Mouse (Mus musculus) CD4-positive, CD25-positive, alpha-beta regulatory T cell, adult 4 months (primary cell): ENCODE results near the gene Cacna2d3. TPM values are rescaled to one million over a fixed set of nuclear protein-coding genes. Genes with fewer than 3 reads are reported as not detected.

Experiments
- ATAC-seq: one replicate; pipeline ENCODE4 v1.8.0; 2017
- polyA plus RNA-seq, 2 experiments: library from polyadenylated mRNA; unstranded; fragments of 100-300 nt; shearing (Covaris generic); gene quantifications; one replicate each; pipeline ENCODE4 v1.2.1; 2017

Cacna2d3 gene
- polyA plus RNA-seq, 2 experiments from 2014 or later: not detected

DNA sequence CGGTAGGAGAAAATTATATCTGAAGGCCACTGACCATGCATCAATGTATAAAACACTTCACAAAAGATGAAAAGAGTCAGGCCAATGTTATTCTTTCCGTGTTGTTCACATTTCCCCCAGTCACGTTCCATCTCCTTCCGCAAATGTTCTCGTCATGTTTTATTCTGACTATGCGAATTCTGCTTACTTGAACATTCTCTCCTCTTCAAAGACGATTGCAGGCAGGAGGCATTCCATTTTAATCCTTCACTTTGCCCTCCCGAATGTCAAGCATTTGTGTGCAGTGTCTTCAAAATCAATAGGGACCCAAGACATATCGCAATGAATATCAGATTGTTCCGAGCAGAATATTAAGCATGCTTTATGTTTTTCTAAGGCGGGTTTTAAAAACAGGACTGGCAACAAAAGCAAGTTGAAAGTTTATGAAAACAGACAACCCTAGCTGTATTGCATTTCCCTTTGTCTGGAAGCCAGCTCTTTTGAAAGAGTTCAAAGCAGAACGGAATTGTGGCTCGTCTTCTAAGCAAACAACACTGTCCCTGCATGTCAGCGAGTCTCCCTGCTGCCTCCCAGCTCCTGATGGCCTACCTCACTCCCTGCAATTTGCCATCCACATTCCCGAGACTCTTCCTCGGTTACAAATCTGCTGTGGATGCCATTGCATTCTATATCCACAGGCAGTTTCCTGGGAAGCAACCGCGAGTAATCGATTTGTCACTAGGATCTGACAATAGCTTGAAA is 492.5 kb downstream of the Cacna2d3 start:
- no peak for ATAC-seq

DNA sequence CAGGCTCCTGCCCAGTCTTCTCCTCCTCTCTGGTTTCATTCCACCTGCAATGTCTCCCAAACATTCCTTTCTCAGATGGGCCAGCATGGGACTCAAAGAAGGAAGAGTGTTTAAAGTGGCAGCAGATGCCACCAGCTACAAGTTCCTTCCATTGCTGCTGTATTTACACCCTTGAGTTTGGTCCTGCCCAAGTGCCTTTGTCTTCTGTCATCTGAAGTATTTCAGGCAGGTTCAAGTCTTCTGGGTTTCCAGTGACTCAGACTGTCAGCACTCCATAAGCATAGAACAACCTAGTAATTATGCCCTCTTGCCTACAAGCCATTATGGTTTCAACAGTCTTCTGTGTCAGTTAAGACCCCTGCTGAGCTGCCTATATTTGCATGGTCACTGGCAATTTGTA is 493.2 kb downstream of the Cacna2d3 start:
- no peak for ATAC-seq

DNA sequence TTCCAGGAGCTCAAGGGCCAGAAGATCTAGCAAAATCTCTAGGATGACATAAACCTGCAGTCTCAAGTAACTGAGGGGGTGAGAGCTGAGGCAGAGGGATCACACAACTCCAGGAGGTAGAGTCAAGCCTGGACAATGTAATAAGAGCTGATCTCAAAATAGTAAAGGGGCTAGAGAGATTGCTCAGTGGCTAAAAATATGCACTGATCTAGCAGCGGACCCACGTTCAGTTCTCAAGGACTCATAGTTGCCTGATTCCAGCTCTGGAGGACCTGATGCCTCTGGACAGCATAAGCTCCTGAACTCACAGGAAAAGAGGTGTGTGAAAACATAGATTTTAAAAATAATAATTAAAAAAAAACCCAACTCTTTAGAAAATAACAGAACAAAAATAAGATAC is 493.7 kb downstream of the Cacna2d3 start:
- no peak for ATAC-seq

DNA sequence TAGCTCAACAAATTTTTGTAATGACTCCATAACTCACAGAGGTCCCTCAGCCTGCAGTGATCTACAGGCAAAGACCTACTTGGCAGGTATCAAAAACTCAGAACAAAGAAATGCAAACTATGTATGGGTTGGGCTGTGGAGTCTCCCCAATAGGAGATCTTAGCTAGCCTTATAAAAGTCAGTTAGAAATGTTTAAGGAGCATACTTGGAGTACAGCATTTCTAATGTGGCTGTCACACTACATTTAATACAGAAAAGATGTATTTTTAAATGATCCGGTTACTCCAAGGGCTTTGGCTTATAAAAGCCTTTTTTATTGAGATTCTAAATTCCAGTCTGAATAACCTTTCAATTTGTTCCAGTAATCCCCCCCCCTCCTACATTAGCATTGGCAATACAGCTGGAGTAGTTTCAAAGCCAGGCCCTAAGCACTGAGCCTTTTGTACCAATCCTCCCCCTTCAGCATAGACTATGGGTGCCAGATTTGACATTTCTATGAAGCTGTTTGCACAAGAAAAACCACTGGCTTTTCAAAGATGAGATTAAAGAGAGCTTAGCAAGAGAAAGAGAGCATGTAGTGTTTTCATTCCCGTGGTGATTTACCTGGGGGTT is 495.8 kb downstream of the Cacna2d3 start:
- no peak for ATAC-seq

DNA sequence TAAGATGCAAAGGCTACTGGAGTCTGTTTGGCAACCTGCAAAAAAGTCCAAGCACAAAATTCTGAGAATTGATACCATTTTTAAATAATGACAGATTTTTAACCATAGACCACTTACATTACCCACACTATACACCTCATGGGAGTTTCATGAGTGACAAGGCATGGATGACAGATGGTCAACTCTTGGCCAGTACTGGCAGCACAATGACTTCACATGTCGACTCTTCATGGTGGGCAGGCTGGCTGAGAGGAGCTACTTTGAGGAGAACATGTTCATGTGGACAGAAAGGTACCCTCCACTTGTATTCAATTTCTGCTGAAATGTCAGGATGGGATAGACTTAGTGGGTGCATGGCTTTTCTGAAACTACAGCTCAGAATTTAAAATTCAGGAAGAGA is 498.7 kb downstream of the Cacna2d3 start:
- no peak for ATAC-seq

DNA sequence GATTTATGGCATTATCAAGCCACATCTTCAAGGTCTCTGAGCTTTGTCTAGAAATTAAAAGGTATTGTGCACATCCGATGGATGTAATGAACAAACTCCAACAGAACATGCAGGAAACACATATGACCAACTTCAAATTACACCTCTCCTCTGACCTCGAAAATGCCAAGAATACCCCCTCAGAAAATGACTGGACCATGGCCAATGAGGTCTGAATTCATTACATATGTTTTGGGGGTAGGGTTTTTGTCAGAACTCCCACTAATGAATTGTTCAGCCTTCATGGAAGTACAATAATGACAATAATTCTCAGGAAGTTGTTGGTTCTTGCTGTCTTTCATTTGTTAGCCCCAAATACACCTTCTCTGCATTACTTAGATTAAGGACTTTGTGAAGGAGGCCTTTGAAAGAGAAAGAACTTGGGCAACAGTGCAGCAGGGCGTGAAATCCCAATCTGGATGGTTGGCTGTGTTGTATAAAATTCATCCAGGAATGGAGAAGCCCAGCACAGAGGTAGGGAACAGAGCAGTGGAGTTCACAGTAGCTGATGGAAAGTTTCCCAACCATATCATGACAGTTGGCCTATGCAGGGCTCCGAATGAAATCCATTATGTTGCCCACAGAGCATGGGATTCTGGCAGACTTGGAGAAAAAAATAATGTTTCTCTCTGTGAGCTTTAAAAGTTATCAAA is 499.3 kb downstream of the Cacna2d3 start:
- no peak for ATAC-seq

DNA sequence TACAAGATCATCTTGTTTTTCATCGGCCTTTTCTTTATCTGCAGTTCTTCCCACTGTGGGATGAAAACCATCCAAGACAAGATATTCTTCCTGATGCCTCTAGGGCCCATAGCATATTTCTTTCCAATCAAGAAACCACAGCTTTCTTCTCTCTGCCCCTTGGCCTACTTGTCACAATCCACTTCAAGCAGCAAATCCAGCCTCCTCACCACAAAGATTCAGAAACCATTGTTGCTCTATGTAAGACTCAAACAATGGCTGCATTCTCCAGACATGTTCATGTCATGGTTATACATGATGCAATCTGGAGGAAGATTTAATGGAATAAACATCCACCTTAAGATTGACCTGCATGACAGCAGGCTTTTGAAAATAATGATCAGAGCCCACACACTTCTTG is 505.6 kb downstream of the Cacna2d3 start:
- ATAC-seq: no peak

DNA sequence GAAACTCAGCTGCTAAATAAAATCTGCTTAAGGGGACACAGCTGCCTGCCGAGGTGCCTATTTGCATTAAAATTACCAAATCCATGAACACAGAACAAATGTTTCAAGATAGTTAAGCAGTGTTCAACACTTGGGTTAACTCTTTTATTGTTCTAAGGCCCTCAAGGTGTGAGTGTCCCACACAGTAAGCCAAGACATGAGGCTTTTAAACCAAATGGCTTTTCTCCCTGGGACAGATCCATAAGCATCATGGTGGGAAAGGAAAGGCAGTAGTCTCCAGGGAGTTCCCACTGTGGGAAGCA is 516.7 kb downstream of the Cacna2d3 start:
- no peak for ATAC-seq

DNA sequence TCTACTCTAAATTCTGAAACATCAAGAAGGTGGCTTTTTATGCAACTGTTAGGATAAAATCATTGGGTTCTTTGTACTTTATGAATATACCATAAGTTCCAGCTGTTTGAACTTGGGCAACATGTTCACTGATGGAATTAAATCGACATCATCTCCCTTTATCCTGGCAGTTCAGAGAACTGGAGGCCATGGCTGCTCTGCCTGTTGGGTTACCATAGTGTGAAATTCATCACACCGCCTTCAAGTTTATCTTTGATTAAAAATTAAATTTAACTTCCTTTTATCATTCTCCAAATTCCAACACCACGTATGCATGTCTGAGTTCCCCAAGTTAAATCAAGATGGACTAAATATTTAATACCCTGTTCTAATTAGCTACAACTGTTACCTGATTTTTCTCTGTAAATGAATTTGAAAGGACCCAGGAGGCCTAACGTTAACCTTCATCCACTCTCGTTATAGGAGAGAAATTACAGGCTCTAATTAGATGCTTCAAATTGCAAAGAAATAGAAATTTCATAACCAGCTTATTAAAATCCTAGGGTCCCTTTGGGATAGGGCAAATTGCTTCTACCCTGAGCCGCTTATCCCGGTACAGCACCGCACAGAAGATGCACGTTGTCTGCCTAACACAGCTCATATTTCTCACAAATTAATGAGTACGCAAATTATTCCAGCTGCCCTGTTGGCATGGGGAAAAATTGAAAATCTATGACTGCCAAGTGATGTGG is 517.3 kb downstream of the Cacna2d3 start:
- ATAC-seq: no peak

DNA sequence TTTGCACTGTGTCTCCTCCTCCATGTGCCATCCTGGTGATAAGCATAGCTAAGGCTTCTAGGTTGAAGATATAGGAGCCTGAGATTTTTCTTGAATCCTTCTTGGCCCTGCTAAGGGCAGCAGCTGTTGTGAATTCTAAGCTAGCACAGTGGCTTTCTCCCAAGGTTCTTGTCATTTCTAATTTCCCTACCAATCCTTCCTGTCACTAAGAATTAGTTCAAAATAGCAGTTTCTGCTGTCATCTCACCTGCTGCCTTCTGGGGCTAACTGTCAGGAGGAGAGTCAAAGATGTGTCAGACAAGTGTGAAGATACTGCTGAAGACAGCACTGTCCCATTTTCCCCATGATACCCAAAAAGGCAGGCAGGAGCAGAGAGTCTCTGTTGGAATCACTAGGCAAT is 525.5 kb downstream of the Cacna2d3 start:
- no peak for ATAC-seq

DNA sequence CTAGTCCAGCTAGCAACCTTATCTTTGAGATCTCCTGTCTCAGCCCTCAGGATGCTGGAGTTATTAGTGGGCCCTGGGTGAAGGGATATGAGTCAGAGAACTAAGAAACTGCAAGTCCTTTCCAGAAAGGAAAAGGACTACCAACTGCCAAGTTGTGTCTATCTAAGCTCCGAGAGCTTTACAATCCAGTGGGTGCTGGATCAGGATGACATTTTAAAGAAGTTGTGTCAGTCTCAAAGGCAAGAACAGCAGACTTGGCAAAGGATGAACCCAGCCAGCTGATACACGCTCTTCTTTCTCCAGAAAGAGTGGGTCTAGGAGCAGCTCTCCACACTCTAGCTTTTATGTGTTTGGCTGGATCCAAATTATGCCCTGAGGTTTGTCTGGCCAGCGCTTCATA is 530.2 kb downstream of the Cacna2d3 start:
- ATAC-seq: no peak

DNA sequence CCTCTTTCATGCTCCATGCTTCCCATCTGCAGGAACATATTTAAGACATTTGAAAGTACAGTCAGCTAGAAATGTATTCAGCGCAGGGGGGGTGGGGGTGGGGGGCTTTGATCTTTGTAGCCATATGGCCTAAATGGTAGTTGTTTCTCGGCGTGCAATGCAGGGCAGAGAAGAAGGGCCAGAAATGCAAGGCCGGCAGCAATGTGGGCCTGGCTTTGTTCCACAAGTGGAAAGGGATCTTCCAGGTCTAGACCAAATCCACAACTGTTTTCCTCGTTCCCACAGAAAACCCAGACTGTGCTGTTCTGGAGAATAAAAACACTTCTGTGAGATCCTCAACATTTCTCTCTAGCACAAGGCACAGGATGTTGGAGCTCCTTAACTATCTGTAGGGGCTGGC is 537.9 kb downstream of the Cacna2d3 start:
- no peak for ATAC-seq

DNA sequence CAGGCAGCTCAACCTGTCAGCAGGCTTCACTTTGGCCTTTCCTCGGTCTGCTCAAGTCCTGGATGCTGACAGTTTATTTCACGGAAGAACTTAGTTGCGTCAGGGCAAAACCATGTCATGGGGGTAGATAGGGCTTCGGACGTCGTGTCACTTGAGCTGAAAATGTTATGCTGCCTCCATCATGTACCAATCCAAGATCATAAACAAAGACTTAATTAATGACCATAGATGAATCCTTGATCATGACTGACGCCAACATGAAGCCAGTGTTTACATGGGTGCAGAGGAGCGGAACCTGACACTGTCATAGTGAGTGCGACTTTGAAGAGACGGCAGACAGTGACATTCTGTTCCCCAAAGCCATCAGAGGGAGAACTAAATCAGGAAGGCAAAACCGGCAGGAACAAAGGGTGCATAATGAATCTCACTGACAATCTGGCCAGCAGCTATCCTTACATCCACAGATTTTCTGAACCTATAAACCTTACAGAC is 542.2 kb downstream of the Cacna2d3 start:
- no peak for ATAC-seq

DNA sequence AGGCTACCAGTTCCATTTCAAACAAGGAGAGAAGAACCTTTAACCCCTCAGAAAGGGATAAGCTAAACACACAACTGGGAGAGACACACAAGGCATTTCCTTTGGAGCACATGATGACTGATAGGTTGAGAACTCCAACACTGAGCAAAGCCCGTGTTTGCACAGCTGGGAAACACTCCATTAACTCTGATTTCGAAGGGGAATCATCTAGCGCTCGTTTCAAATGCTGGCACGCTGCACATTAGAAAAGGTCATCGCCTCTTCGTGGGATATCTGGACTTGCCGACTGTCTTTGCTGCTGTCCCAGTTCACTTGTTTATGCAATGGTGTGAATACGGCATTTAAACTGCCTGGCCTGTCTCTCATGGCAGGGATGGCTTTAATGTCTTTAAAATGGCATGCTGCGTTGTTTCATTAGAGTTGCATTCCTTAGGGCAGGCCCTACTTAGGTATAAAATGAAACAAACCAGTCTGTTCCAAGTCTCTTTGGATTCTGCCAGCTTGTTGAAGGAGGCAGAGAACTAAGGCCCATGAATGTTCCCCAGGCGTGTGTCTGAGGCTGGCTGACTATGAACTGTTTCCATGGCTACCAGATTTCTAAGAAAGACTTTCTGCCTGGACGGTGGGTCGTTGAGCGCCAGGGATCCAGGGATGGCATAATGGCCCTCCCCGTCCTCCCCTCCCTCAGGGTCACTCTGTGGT is 542.8 kb downstream of the Cacna2d3 start:
- ATAC-seq: no peak

DNA sequence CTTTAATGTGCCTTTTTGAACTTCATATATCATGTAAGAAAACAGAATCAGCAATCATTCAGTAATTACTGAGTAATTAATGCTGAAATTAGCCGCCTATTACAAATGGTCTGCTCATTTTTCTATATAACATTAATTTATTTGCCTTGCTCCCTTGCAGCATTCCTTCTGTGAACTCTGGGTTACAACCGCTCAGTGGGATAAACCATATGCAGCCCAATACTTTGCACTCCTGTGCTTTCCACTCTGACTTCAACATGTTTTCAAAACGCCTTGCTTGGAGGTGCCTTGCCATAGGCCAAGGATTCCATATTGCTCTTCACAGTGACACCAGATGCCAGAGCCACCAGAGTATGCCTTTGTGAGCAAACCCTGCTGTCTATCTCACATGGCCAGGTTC is 546.9 kb downstream of the Cacna2d3 start:
- ATAC-seq: no peak

DNA sequence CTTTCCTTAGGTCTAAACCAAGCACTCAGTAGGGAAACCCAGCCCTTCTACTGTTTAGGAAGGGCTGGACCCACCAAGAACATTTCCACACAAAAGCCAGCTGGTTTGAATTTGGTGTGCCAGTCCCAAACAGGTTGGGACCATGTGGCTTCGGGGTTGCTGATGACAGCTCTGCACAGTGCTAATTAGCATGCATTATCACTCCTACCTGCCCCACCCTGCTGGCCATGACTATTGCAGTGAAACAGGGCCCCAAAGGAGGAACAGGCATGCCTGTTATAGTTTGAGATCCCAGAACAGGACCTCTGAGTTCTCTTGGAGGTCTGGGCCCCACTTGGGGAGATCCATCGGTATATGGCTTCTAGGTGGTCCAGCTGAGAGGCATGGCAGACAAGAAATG is 549.5 kb downstream of the Cacna2d3 start:
- ATAC-seq: no peak

DNA sequence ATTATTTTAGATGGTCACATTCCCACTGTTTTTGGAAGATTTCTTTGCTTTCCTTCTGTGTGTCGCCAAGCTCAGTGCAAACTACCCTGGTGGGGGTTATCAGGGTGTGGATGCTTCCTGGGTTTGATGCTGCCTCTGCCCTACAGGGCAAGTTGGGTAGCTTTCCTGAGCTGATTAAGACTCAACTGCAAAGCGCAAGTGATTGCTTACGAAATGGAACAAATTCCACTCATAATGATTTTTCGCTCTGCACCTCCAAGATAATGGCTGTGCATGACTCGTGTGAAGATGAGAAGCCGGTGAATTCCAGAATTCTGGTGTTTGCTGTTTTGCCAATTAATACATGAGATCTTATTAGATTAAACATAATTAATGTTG is 557.0 kb downstream of the Cacna2d3 start:
- ATAC-seq: no peak

DNA sequence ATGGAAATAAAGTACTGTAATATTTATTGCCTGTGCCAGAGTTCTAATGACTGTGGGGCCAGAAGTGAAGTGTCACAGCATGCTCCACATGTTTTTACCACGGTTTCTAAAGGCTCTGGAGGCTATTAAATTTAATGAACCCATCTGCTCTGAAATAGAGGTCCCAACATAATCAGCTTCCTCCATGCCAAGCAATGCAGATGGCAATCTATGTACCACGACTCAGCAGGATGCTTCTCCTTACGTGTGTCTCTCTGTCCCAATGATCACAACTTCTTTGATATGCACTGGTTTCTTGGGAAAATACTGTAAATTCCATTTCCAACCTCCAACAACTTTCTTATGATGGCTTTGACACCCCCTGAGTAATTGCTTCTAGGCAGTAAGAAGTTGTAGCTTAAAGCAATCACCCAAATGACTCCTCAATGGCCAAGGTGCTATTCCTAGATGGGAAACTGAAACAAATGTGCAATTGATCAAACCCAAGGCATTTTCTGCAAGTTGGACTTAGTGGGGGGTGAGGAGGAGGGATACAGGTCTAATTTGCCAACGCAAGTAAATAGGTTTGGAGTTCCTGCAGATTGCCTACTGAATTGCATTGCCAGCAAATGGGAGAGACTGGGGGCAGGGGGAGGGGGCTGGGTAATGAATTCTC is 557.5 kb downstream of the Cacna2d3 start:
- no peak for ATAC-seq

DNA sequence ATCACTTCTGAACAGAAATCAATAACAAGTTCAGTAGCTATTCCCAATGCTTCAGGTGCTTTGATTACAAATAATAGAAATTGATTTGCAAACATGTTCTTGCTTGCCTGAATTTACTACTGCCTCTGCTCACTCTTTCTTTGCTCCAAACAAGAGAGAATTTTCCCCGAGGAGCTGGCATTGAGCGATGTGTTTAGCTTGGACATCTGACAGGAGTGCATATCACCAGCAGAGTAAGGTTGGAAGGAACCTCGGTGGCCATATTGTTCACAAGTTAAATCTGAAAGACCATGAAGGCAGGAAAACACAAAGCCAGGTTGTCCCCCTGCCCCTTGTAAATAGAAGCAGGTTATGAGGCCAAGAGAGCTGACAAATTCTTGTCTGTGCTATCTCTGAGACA is 561.9 kb downstream of the Cacna2d3 start:
- ATAC-seq: no peak

DNA sequence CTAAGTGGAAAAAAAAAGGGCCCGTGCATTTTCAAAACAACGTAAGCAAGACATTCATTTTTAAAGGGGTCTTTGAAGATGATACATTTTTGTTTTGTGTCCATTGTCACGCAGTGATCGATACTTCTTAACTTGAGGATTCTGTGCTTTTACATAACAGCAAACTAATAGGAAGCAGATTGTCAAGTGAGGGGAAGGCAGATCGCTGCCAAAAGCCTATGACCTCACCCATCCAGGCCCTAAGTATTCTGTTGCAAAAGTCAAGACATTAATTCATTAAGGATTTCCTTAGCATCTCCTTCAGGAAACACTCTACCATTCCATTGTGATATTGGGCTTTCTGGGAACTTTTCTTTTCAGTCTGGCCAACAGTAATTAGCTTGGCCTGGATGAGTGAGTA is 564.6 kb downstream of the Cacna2d3 start:
- no peak for ATAC-seq

DNA sequence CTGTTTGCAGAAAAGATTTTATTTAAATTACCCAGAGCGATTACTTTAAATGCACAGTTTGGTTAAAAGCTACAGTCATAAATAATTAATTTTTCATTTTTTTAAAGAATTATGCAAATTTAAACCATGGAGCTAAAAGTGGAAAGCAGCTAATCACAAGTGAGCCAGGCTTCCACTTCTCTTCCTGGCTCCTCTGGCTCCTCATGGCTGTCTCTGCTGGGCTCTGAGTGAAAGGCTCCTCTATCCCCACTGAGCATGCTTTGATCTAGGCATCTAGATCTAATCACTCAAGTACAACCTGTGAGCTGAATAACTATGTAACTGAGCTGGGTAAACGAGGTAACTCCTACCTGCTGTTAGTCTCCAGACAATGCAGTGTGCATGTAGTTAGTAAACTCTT is 577.5 kb downstream of the Cacna2d3 start:
- no peak for ATAC-seq

DNA sequence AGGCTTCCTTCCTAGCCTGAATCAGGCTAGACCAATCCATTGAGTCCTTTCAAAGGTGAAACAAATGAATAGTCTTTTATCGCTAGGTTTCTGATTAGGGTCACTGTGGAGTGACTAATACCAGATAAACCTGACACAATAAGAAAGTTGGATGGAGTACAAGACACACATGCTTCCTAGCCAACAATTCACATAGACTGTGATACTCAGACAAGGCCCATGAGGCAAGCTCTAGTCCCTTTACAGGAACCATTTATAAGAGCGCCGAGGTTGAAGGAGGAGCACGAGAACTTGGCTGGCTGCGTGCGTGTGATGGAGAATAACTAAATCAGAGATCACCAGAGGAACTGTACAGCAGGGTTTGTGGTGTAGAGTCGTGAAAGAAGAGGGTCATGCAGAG is 584.0 kb downstream of the Cacna2d3 start:
- no peak for ATAC-seq
